Mouse (Mus musculus): ENCODE data around the gene Cemip. TPM values are rescaled to one million over a fixed set of nuclear protein-coding genes. Genes with fewer than 3 reads are reported as not detected.

The Cemip gene
- total RNA-seq, 1 experiment from 2014 or later: 2.3 TPM

GRCm38 (mm10) chr7:84096501-84096900, 10.2 kb upstream of the Cemip start:
- DNase-seq: peak; percentile 48

GRCm38 (mm10) chr7:84090793-84091192, 4.5 kb upstream of the Cemip start:
- DNase-seq: no peak

GRCm38 (mm10) chr7:84089777-84090176, 3.5 kb upstream of the Cemip start:
- no peak for DNase-seq

- peak; percentile 86 for DNase-seq
Measured at GRCm38 (mm10) chr7:84088971-84089370, 2.7 kb upstream of the Cemip start.

GRCm38 (mm10) chr7:84088191-84088590, 1.9 kb upstream of the Cemip start:
- DNase-seq: no peak

- DNase-seq: peak; percentile 88
Measured at GRCm38 (mm10) chr7:84085049-84085945, 1.0 kb downstream of the Cemip start.

- no peak for DNase-seq
Measured at GRCm38 (mm10) chr7:84077257-84078013, 8.9 kb downstream of the Cemip start.

- no peak for DNase-seq
Measured at GRCm38 (mm10) chr7:84074266-84074665, 12.0 kb downstream of the Cemip start.

- DNase-seq: no peak
Measured at GRCm38 (mm10) chr7:84073856-84074255, 12.4 kb downstream of the Cemip start.

- no peak for DNase-seq
Measured at GRCm38 (mm10) chr7:84068931-84069330, 17.4 kb downstream of the Cemip start.

GRCm38 (mm10) chr7:84059799-84060198, 26.5 kb downstream of the Cemip start:
- DNase-seq: no peak

- peak; percentile 19 for DNase-seq
Measured at GRCm38 (mm10) chr7:84055961-84056629, 30.2 kb downstream of the Cemip start.

- DNase-seq: no peak
Measured at GRCm38 (mm10) chr7:84053856-84054255, 32.4 kb downstream of the Cemip start.

- no peak for DNase-seq
Measured at GRCm38 (mm10) chr7:84051423-84051822, 34.9 kb downstream of the Cemip start.

GRCm38 (mm10) chr7:84045546-84045945, 40.8 kb downstream of the Cemip start:
- DNase-seq: no peak

- no peak for DNase-seq
Measured at GRCm38 (mm10) chr7:84044581-84045290, 41.6 kb downstream of the Cemip start.

- no peak for DNase-seq
Measured at GRCm38 (mm10) chr7:84042726-84043125, 43.6 kb downstream of the Cemip start.

- DNase-seq: no peak
Measured at GRCm38 (mm10) chr7:84039856-84040522, 46.3 kb downstream of the Cemip start.

GRCm38 (mm10) chr7:84038642-84039041, 47.7 kb downstream of the Cemip start:
- no peak for DNase-seq

- no peak for DNase-seq
Measured at GRCm38 (mm10) chr7:84032831-84033230, 53.5 kb downstream of the Cemip start.

GRCm38 (mm10) chr7:84029120-84029771, 57.1 kb downstream of the Cemip start:
- DNase-seq: peak; percentile 22

Measured in adrenal gland, postnatal 14 days (tissue).